ENCODE assay signal across 7 mouse cellular contexts in the genomic region with DNA sequence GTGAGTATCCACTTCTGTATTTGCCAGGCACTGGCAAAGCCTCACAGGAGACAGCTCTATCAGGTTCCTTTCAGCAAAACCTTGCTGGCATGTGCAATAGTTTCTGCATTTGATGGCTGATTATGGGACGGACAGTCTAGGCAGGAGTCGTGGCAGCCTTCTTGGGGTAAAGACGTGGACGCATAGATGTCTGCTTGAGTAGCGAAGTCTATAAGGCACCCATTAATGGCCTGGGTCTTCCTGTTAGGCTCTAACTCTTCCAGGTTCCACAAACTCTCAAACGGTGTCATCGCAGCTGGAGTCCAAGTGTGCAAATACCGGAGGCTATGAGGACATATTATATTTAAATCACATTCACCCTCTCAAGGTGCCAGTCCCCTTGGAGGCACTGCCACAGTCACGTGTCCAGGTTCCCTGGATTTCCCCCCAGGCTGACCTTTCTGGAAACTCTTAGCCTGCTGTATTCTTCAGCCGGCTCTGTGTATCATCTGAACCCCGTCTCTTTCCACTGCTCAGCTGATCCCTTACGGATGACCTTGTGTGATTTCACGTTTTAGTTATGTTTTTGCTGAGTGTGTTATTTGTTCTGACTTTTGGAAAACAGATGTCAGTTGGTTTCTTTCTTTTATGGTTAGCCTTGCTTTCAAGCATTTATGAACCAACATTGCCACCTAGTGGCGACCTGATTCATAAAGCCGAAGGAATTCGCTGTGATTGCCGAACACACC.
A peak's percentile ranks its signal among the peaks of the same experiment; 100 is the strongest.
DNase-seq lines count a peak whose midpoint lies in the region.

No protein-coding gene starts in this region.

- H3K9me3 ChIP-seq in midbrain, embryonic 10.5 days (replicated peaks), result no peaks in the 10 kb centered on the region

- WGBS in midbrain, embryonic 10.5 days, result 58% methylated on average over 17 of the region's 17 CpGs

- peak; percentile 75 to 82 for DNase-seq in adrenal gland, adult 18-20 months (ENCODE audit: low spot score in 2 of 2)
- DNase-seq in cerebellum, postnatal 4 days (ENCODE audit: low spot score in 2 of 2), result peak; percentile 67 to 78
- DNase-seq in gastrocnemius, adult 8-10 months (ENCODE audit: low spot score in 2 of 2), result peak; percentile 31 to 48
- peak; percentile 86 for DNase-seq in hindlimb bud, embryonic 11.5 days (ENCODE audit: extremely low spot score, low read depth, low spot score)
- DNase-seq in left cerebral cortex, adult 11 months (ENCODE audit: low spot score), result peak; percentile 33
- peak; percentile 68 for DNase-seq in midbrain, embryonic 10.5 days (ENCODE audit: low spot score)
- DNase-seq in skeletal muscle tissue, adult 2 months (ENCODE audit: low read depth, low spot score), result peak; percentile 54

- H3K36me3 ChIP-seq in midbrain, embryonic 10.5 days, result no peaks in the 10 kb centered on the region

- no peaks in the 10 kb centered on the region for H3K4me1 ChIP-seq in midbrain, embryonic 10.5 days

- no peak overlapping the region for H3K27ac ChIP-seq in midbrain, embryonic 10.5 days (replicated peaks)

- H3K4me3 ChIP-seq in midbrain, embryonic 10.5 days, result peak overlapping the region; percentile 42; the same call in 1 of the 2 replicates

- no peaks in the 10 kb centered on the region for H3K27me3 ChIP-seq in midbrain, embryonic 10.5 days (ENCODE audit: low read depth, poor library complexity, severe bottlenecking)

Comparison
In these comparisons a context has a peak if more than half of its experiments do, and no peak if none do; other contexts are left out.
1. DNase-seq: peak in every context shown above with its lines; median percentile 86 in hindlimb bud, embryonic 11.5 days; 78 in adrenal gland, adult 18-20 months; 72 in cerebellum, postnatal 4 days; 68 in midbrain, embryonic 10.5 days; 54 in skeletal muscle tissue, adult 2 months; 40 in gastrocnemius, adult 8-10 months; 33 in left cerebral cortex, adult 11 months.